In the genomic region with DNA sequence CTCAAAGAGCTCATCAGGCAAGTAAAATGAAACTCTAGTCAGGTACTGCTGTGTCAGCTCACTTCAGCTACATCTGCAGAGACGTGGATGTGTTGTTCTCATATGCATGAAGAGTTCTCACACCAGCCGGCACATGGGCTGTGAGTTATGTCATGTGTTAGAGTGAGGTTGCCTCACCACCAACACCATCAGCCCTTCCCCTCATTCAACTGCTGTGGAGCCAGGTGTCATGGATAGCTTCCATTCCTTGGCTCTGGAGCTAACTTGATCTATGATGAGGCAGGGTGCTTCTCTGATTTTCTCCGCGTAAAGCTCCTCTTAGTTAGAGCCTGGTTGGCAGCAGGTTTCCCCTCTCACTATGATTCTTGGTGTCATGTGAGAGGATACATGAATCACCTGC, we compare ENCODE assay signal across 16 mouse cellular contexts.
DNase-seq lines count a peak whose midpoint lies in the region; ATAC-seq and TF ChIP-seq lines count a peak whose summit lies in the region.
"Had no signal": no experiment of that assay in that cellular context is flagged by ENCODE, and none has a peak within 500 bp of the region (broad histone marks: within the 10 kb centered on the region; RNA-seq: fewer than 3 reads in every experiment).

No protein-coding gene starts in this region.

- peak; percentile 32 for DNase-seq in gastrocnemius, adult 18-20 months (ENCODE audit: low spot score)
- DNase-seq in gastrocnemius, postnatal 36 days, result no peak
- DNase-seq in heart, adult 2 months, result no peak
- DNase-seq in heart, adult 8-10 months (ENCODE audit: low spot score), result no peak
- DNase-seq: cerebellum, adult 11 months; cerebellum, postnatal 25 days had no signal

- no peaks in the 10 kb centered on the region for H3K27me3 ChIP-seq in heart, adult 2 months (ENCODE audit: control insufficient read depth, insufficient read depth, low read length)
- no peaks in the 10 kb centered on the region for H3K27me3 ChIP-seq in megakaryocyte, embryonic 14.5 days (replicated peaks)
- H3K27me3 ChIP-seq: embryonic facial prominence, embryonic 13.5 days; forebrain, embryonic 13.5 days; hindbrain, embryonic 12.5 days; hindbrain, embryonic 15.5 days had no signal

- H3K9ac ChIP-seq in heart, adult 2 months (ENCODE audit: low read depth, low read length), result no peak overlapping the region
- H3K9ac ChIP-seq: embryonic facial prominence, embryonic 13.5 days; forebrain, embryonic 13.5 days; hindbrain, embryonic 12.5 days; hindbrain, embryonic 15.5 days had no signal

- no peaks in the 10 kb centered on the region for H3K9me3 ChIP-seq in megakaryocyte, embryonic 14.5 days
- H3K9me3 ChIP-seq: embryonic facial prominence, embryonic 13.5 days; forebrain, embryonic 10.5 days; forebrain, embryonic 13.5 days; hindbrain, embryonic 12.5 days; hindbrain, embryonic 15.5 days had no signal

- 73% methylated on average over 4 of the region's 4 CpGs for WGBS in heart, adult 2 months

- TF ChIP-seq CTCF in heart, adult 2 months (IDR thresholded peaks at IDR 0.05), result no peak

- peaks cover 10% of the 10 kb centered on the region for H3K36me3 ChIP-seq in heart, adult 2 months (ENCODE audit: control insufficient read depth, insufficient read depth, low read length)
- H3K36me3 ChIP-seq in megakaryocyte, embryonic 14.5 days (replicated peaks; ENCODE audit: low read length), result peaks cover 87% of the 10 kb centered on the region

- H3K4me3 ChIP-seq in heart, adult 2 months, result no peak overlapping the region
- peak overlapping the region; percentile 2 for H3K4me3 ChIP-seq in megakaryocyte, embryonic 14.5 days (replicated peaks)
- H3K4me3 ChIP-seq: embryonic facial prominence, embryonic 13.5 days; forebrain, embryonic 10.5 days; forebrain, embryonic 13.5 days; hindbrain, embryonic 12.5 days; hindbrain, embryonic 15.5 days had no signal

- ATAC-seq in megakaryocyte, adult 5-6 weeks (ENCODE audit: poor library complexity, severe bottlenecking), result no peak
- ATAC-seq: CD4-positive, CD25-positive, alpha-beta regulatory T cell, adult 4 months; forebrain, embryonic 13.5 days; forebrain, embryonic 16.5 days; intestine, postnatal 0 days had no signal

- no peak for TF ChIP-seq POLR2A in heart, adult 2 months (IDR thresholded peaks at IDR 0.05; ENCODE audit: insufficient read depth, low read depth, low read length)

- peak overlapping the region; percentile 71 for H3K27ac ChIP-seq in heart, adult 2 months
- H3K27ac ChIP-seq: forebrain, embryonic 10.5 days; forebrain, embryonic 13.5 days; hindbrain, embryonic 12.5 days; hindbrain, embryonic 15.5 days had no signal

- TF ChIP-seq EP300 in heart, adult 2 months (IDR thresholded peaks at IDR 0.05; ENCODE audit: insufficient read depth, low read depth, low read length), result no peak

- H3K79me2 ChIP-seq in heart, adult 2 months (replicated peaks; ENCODE audit: control insufficient read depth, insufficient read depth, low read length), result no peaks in the 10 kb centered on the region

- peaks cover 6% of the 10 kb centered on the region for H3K4me1 ChIP-seq in heart, adult 2 months (ENCODE audit: control insufficient read depth, insufficient read depth, low read length)
- H3K4me1 ChIP-seq in megakaryocyte, embryonic 14.5 days, result no peaks in the 10 kb centered on the region
- H3K4me1 ChIP-seq: forebrain, embryonic 10.5 days; hindbrain, embryonic 12.5 days; hindbrain, embryonic 15.5 days had no signal

- intact Hi-C loops in gastrocnemius, postnatal 36 days (cut with DNase I), result loop anchor here (5.0 kb wide), 1 partner anchor 103 kb away; a partner anchor contains a TSS
- intact Hi-C loops in heart, adult 2 months (cut with DNase I), result loop anchor here (2.0 kb wide), 1 partner anchor 32 kb away; no protein-coding TSS in a partner anchor
